Mouse (Mus musculus) ES-E14 (cell line): Measurements from ENCODE around the gene Dnaaf2.

Source experiments
- CHD2 ChIP-seq: IDR thresholded peaks from 2 replicates; pipeline ENCODE4 v1.6.1; 2014; ENCODE audit warnings: mild to moderate bottlenecking, low read depth, low read length, inconsistent platforms
- ZC3H11A ChIP-seq: IDR thresholded peaks from 2 replicates; pipeline ENCODE4 v1.6.1; 2012; ENCODE audit warnings: low read depth, mild to moderate bottlenecking, inconsistent platforms, low read length, borderline replicate concordance
- ZNF384 ChIP-seq: IDR thresholded peaks from 2 replicates; pipeline ENCODE4 v1.6.1; 2012; ENCODE audit warnings: low read depth, low read length, inconsistent platforms

DNA sequence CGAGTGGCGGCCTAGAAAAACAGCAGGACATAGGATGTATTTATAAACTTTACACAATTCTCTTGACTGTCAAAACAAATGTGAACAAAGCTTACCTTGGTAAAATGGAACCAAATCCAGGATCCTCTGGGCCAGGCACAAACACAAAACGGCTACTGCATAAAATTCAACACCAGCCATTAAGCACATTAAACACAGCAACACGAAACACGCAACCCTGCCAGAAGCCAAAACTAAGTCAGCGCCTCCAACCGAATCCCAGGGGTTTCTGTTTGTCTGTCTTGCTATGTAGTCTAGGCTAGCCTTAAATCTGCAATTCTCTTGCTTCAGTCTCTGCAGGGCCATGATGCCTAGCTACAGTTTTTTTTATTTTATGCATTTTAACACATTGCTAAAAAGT, 9.7 kb upstream of the Dnaaf2 start:
- TF ChIP-seq CHD2 (no peak), ZC3H11A (no peak), ZNF384 (no peak)
